In the genomic region with DNA sequence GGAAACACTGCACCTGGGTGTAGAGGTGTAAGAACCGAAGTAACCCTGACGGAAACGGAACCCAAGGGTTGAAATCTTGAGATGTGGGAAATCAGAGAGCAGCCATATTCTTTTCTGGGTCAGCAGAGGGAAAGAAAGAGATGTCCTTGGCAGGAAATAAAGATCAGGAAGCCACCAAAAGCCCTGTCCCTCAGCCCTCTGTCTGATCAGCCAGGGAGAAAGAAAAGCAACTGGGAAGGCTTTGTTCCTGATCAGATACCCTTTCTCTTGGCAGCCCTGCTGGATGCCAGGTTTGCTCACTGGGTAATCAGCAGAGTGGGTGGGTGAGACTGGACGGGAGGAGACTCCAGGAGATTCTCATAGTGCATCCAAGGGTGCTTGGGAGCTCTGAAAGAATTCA, we compare ENCODE assay signal across 15 mouse cellular contexts. TPM values are rescaled to one million over a fixed set of nuclear protein-coding genes. Genes with fewer than 3 reads are reported as not detected.
A peak's percentile ranks its signal among the peaks of the same experiment; 100 is the strongest.
DNase-seq lines count a peak whose midpoint lies in the region; ATAC-seq and TF ChIP-seq lines count a peak whose summit lies in the region.
"Had no signal": no experiment of that assay in that cellular context is flagged by ENCODE, and none has a peak within 500 bp of the region (broad histone marks: within the 10 kb centered on the region; RNA-seq: fewer than 3 reads in every experiment).

No protein-coding gene starts in this region.

- no peaks in the 10 kb centered on the region for H3K36me3 ChIP-seq in hindbrain, embryonic 10.5 days
- no peaks in the 10 kb centered on the region for H3K36me3 ChIP-seq in hindbrain, embryonic 12.5 days
- no peaks in the 10 kb centered on the region for H3K36me3 ChIP-seq in lung, embryonic 15.5 days
- no peaks in the 10 kb centered on the region for H3K36me3 ChIP-seq in embryonic facial prominence, embryonic 15.5 days
- no peaks in the 10 kb centered on the region for H3K36me3 ChIP-seq in small intestine, adult 2 months (ENCODE audit: control insufficient read depth, insufficient read depth, low read length)
- H3K36me3 ChIP-seq: liver, embryonic 15.5 days; midbrain, embryonic 10.5 days had no signal

- no peak for TF ChIP-seq POLR2A in small intestine, adult 2 months (IDR thresholded peaks at IDR 0.05; ENCODE audit: low read depth, low read length)

- H3K9me3 ChIP-seq in hindbrain, embryonic 10.5 days = no peaks in the 10 kb centered on the region
- H3K9me3 ChIP-seq in hindbrain, embryonic 12.5 days (replicated peaks) = no peaks in the 10 kb centered on the region
- H3K9me3 ChIP-seq in lung, embryonic 15.5 days = no peaks in the 10 kb centered on the region
- no peaks in the 10 kb centered on the region for H3K9me3 ChIP-seq in embryonic facial prominence, embryonic 15.5 days (replicated peaks)
- H3K9me3 ChIP-seq: liver, embryonic 15.5 days; midbrain, embryonic 10.5 days had no signal

- WGBS in hindbrain, embryonic 10.5 days = 57% methylated on average over 4 of the region's 4 CpGs
- 55% methylated on average over 4 of the region's 4 CpGs for WGBS in hindbrain, embryonic 12.5 days
- 59% methylated on average over 4 of the region's 4 CpGs for WGBS in lung, embryonic 15.5 days
- WGBS in embryonic facial prominence, embryonic 15.5 days = 57% methylated on average over 4 of the region's 4 CpGs
- 60% methylated on average over 4 of the region's 4 CpGs for WGBS in small intestine, adult 2 months

- peaks cover 3% of the 10 kb centered on the region; the same call in 1 of the 2 replicates for H3K27me3 ChIP-seq in hindbrain, embryonic 10.5 days (ENCODE audit: insufficient read depth, poor library complexity, severe bottlenecking)
- no peaks in the 10 kb centered on the region for H3K27me3 ChIP-seq in hindbrain, embryonic 12.5 days
- no peaks in the 10 kb centered on the region for H3K27me3 ChIP-seq in lung, embryonic 15.5 days
- H3K27me3 ChIP-seq in embryonic facial prominence, embryonic 15.5 days = no peaks in the 10 kb centered on the region
- no peaks in the 10 kb centered on the region for H3K27me3 ChIP-seq in small intestine, adult 2 months (ENCODE audit: control insufficient read depth, insufficient read depth, low read length)
- H3K27me3 ChIP-seq: liver, embryonic 15.5 days had no signal

- no peak overlapping the region for H3K4me2 ChIP-seq in hindbrain, embryonic 12.5 days (replicated peaks)
- H3K4me2 ChIP-seq in lung, embryonic 15.5 days = no peak overlapping the region
- H3K4me2 ChIP-seq in embryonic facial prominence, embryonic 15.5 days (replicated peaks) = no peak overlapping the region
- H3K4me2 ChIP-seq: heart, embryonic 11.5 days; liver, embryonic 15.5 days had no signal

- no peak overlapping the region for H3K9ac ChIP-seq in hindbrain, embryonic 12.5 days
- no peak overlapping the region for H3K9ac ChIP-seq in lung, embryonic 15.5 days
- no peak overlapping the region for H3K9ac ChIP-seq in embryonic facial prominence, embryonic 15.5 days
- H3K9ac ChIP-seq: liver, embryonic 15.5 days had no signal

- H3K4me1 ChIP-seq in hindbrain, embryonic 10.5 days (replicated peaks) = peaks cover 44% of the 10 kb centered on the region
- H3K4me1 ChIP-seq in hindbrain, embryonic 12.5 days = peaks cover 9% of the 10 kb centered on the region; the same call in 1 of the 2 replicates
- H3K4me1 ChIP-seq in lung, embryonic 15.5 days = peaks cover 44% of the 10 kb centered on the region
- H3K4me1 ChIP-seq in embryonic facial prominence, embryonic 15.5 days = peaks cover 36% of the 10 kb centered on the region
- H3K4me1 ChIP-seq in small intestine, adult 2 months (ENCODE audit: control insufficient read depth, insufficient read depth, insufficient read length, low read length) = no peaks in the 10 kb centered on the region; the same call in 1 of the 2 replicates
- H3K4me1 ChIP-seq: liver, embryonic 15.5 days had no signal

- no peak overlapping the region for H3K4me3 ChIP-seq in hindbrain, embryonic 10.5 days
- H3K4me3 ChIP-seq in hindbrain, embryonic 12.5 days = no peak overlapping the region
- H3K4me3 ChIP-seq in lung, embryonic 15.5 days = no peak overlapping the region
- H3K4me3 ChIP-seq in embryonic facial prominence, embryonic 15.5 days (replicated peaks) = no peak overlapping the region
- H3K4me3 ChIP-seq in small intestine, adult 2 months (ENCODE audit: low read depth, low read length) = no peak overlapping the region
- H3K4me3 ChIP-seq: erythroblast, embryonic 14.5 days; liver, embryonic 15.5 days; midbrain, embryonic 10.5 days had no signal

- TF ChIP-seq CTCF in small intestine, adult 2 months (IDR thresholded peaks at IDR 0.05; ENCODE audit: extremely low read depth, insufficient read length, insufficient replicate concordance, low read depth, low read length) = no peak

- H3K27ac ChIP-seq in hindbrain, embryonic 10.5 days = peak overlapping the region; percentile 50
- H3K27ac ChIP-seq in hindbrain, embryonic 12.5 days = no peak overlapping the region
- peak overlapping the region; percentile 87 for H3K27ac ChIP-seq in lung, embryonic 15.5 days
- peak overlapping the region; percentile 70 for H3K27ac ChIP-seq in embryonic facial prominence, embryonic 15.5 days (replicated peaks)
- peak overlapping the region; percentile 4; the same call in 1 of the 2 replicates for H3K27ac ChIP-seq in small intestine, adult 2 months (ENCODE audit: insufficient read depth, low read depth, low read length)
- H3K27ac ChIP-seq: liver, embryonic 15.5 days; midbrain, embryonic 10.5 days had no signal

- DNase-seq in hindbrain, embryonic 10.5 days (ENCODE audit: low spot score) = no peak
- DNase-seq in lung, postnatal 14 days = no peak
- no peak for DNase-seq in thymus, postnatal 14 days
- DNase-seq: adrenal gland, adult 2 months; cerebellum, postnatal 25 days; retina, postnatal 1 day had no signal

- no peak for ATAC-seq in hindbrain, embryonic 12.5 days (ENCODE audit: low FRiP score)
- ATAC-seq in lung, embryonic 15.5 days (ENCODE audit: borderline replicate concordance, extremely low read depth, low FRiP score, low TSS enrichment) = no peak
- ATAC-seq in embryonic facial prominence, embryonic 15.5 days (ENCODE audit: insufficient number of reproducible peaks, low FRiP score, low TSS enrichment, low read depth) = no peak
- ATAC-seq in megakaryocyte progenitor cell, adult 5-6 weeks (replicated peaks; ENCODE audit: poor library complexity) = no peak

RNA-seq across cellular contexts. Expression of a gene that starts 27.1 kb away (rescaled TPM):
- polyA plus RNA-seq in hindbrain, embryonic 10.5 days (2016; fragmentation: Nextera tagmentation; extraction: Ambion mirVana) = 0.24 TPM in 1 of 2 replicates, not detected in the other
- not detected in 2 replicates for polyA plus RNA-seq in hindbrain, embryonic 12.5 days (2016; fragmentation: Nextera tagmentation; extraction: Ambion mirVana)
- 0.14 and 0.19 TPM in 2 replicates for polyA plus RNA-seq in lung, embryonic 15.5 days (2015; fragmentation: Nextera tagmentation; extraction: Ambion mirVana)
- not detected in 2 replicates for polyA plus RNA-seq in embryonic facial prominence, embryonic 15.5 days (2015; fragmentation: Nextera tagmentation; extraction: Ambion mirVana)
- polyA plus RNA-seq in small intestine, adult 2 months (2012; rRNA removed) = 0.10 TPM in 1 of 2 replicates, not detected in the other
- not detected in 2 replicates for total RNA-seq in megakaryocyte progenitor cell, adult 5-6 weeks (2015)
- total RNA-seq in megakaryocyte progenitor cell, adult 5-6 weeks (2017) = 0.17 TPM in 1 of 2 replicates, not detected in the other
- total RNA-seq: adrenal gland, adult 2 months had no signal
- polyA plus RNA-seq: adrenal gland, adult 2 months; erythroblast, embryonic 14.5 days; heart, embryonic 11.5 days; liver, embryonic 15.5 days had no signal
